Mouse (Mus musculus) neural tube, embryonic 15.5 days (tissue): ENCODE data around the gene Ank3. TPM values are rescaled to one million over a fixed set of nuclear protein-coding genes. Genes with fewer than 3 reads are reported as not detected.
"Not testable (repeated sequence)": the region's sequence is repeated elsewhere in the genome, so short reads cannot be mapped to it uniquely, and the experiment has no call there.

Source experiments
- ATAC-seq: fragments of 200-750 bp; cut with Nextera tagmentation; 2 replicates; pipeline ENCODE4 v1.8.0; 2017; ENCODE audit warnings: mild to moderate bottlenecking, moderate TSS enrichment, moderate library complexity; ENCODE audit not compliant: low FRiP score
- H3K27ac ChIP-seq: fragments of 300-500 bp; sonication (generic); replicated peaks from 2 replicates; pipeline ENCODE4 v1.5.1; 2015; ENCODE audit warnings: mild to moderate bottlenecking, inconsistent platforms
- H3K27me3 ChIP-seq: fragments of 300-500 bp; sonication (generic); replicated peaks from 2 replicates; pipeline ENCODE4 v1.6.1; 2015; ENCODE audit warnings: inconsistent platforms
- H3K36me3 ChIP-seq: fragments of 300-500 bp; sonication (generic); 2 replicates; pipeline ENCODE4 v1.6.1; 2015; ENCODE audit warnings: inconsistent platforms
- H3K4me1 ChIP-seq: fragments of 300-500 bp; sonication (generic); 2 replicates; pipeline ENCODE4 v1.6.1; 2015; ENCODE audit warnings: inconsistent platforms
- H3K4me2 ChIP-seq: fragments of 300-500 bp; sonication (generic); 2 replicates; pipeline ENCODE4 v1.6.1; 2015; ENCODE audit warnings: inconsistent platforms, mild to moderate bottlenecking, moderate library complexity
- H3K4me3 ChIP-seq: fragments of 300-500 bp; sonication (generic); replicated peaks from 2 replicates; pipeline ENCODE4 v1.5.1; 2015; ENCODE audit warnings: mild to moderate bottlenecking, inconsistent platforms
- H3K9ac ChIP-seq: fragments of 300-500 bp; sonication (generic); replicated peaks from 2 replicates; pipeline ENCODE4 v1.6.1; 2015; ENCODE audit warnings: mild to moderate bottlenecking, inconsistent platforms
- H3K9me3 ChIP-seq: fragments of 300-500 bp; sonication (generic); replicated peaks from 2 replicates; pipeline ENCODE4 v1.6.1; 2016; ENCODE audit warnings: inconsistent platforms
- WGBS: fragments of 180-500 bp; shearing (Covaris S2); methylation state at CpG from one replicate; pipeline ENCODE4 v1.1.7; 2015; ENCODE audit warnings: mixed read lengths; 5-methylcytosine and 5-hydroxymethylcytosine counted together
- polyA plus RNA-seq: library from polyadenylated mRNA; unstranded; fragments of >200 nt; fragmentation: Nextera tagmentation; extraction: Ambion mirVana; gene quantifications from 2 replicates; pipeline ENCODE4 v1.2.1, GENCODE M21; 2015

Ank3 gene
- 84.8 and 89.5 TPM in 2 replicates for polyA plus RNA-seq

GRCm38 (mm10) chr10:69398763-69399590 is at the start of gene Ank3:
TSS of gene Ank3 (plus strand) at chr10:69398773.
- H3K4me3 ChIP-seq = peak within 1 kb of the TSS; percentile 63
- no peaks in the 10 kb centered on the region for H3K36me3 ChIP-seq
- H3K27ac ChIP-seq = no peak within 1 kb of the TSS
- H3K4me2 ChIP-seq = peak within 1 kb of the TSS; percentile 100
- 2% methylated on average over 73 of the region's 77 CpGs for WGBS
- H3K9me3 ChIP-seq = no peaks in the 10 kb centered on the region
- H3K27me3 ChIP-seq = peaks cover 49% of the 10 kb centered on the region
- peak; percentile 72; the same call in 1 of the 2 replicates for ATAC-seq
- H3K4me1 ChIP-seq = peaks cover 27% of the 10 kb centered on the region
- peak within 1 kb of the TSS; percentile 43 for H3K9ac ChIP-seq

- Histone ChIP-seq H3K4me3 (peak overlapping the region; percentile 59), H3K4me1 (peaks cover 19% of the 10 kb centered on the region), H3K27ac (no peak overlapping the region), H3K4me2 (peak overlapping the region; percentile 98), H3K36me3 (no peaks in the 10 kb centered on the region), H3K9ac (no peak overlapping the region), H3K9me3 (no peaks in the 10 kb centered on the region), H3K27me3 (no peaks in the 10 kb centered on the region)
- no peak for ATAC-seq
- whole genome bisulfite sequencing = 31% methylated on average over 12 of the region's 12 CpGs
Measured at GRCm38 (mm10) chr10:69351071-69351841, 47.3 kb upstream of the Ank3 start.

- peak overlapping the region; percentile 59 for H3K4me3 ChIP-seq
- H3K4me1 ChIP-seq = peaks cover 19% of the 10 kb centered on the region
- no peaks in the 10 kb centered on the region for H3K36me3 ChIP-seq
- no peaks in the 10 kb centered on the region for H3K9me3 ChIP-seq
- H3K27me3 ChIP-seq = no peaks in the 10 kb centered on the region
- peak overlapping the region; percentile 50 for H3K9ac ChIP-seq
- H3K4me2 ChIP-seq = peak overlapping the region; percentile 98
- WGBS = under 1% methylated on average over 11 of the region's 11 CpGs
- peak overlapping the region; percentile 63 for H3K27ac ChIP-seq
- ATAC-seq = no peak
Measured at GRCm38 (mm10) chr10:69351842-69352211, 46.7 kb upstream of the Ank3 start.

- peak; percentile 97 for ATAC-seq
- no peaks in the 10 kb centered on the region for H3K9me3 ChIP-seq
- WGBS = under 1% methylated on average over 50 of the region's 51 CpGs
- H3K27me3 ChIP-seq = no peaks in the 10 kb centered on the region
- peak within 1 kb of the TSS; percentile 59 for H3K4me3 ChIP-seq
- H3K9ac ChIP-seq = peak within 1 kb of the TSS; percentile 50
- H3K27ac ChIP-seq = peak within 1 kb of the TSS; percentile 63
- H3K36me3 ChIP-seq = no peaks in the 10 kb centered on the region
- H3K4me2 ChIP-seq = peak within 1 kb of the TSS; percentile 98
- peaks cover 19% of the 10 kb centered on the region for H3K4me1 ChIP-seq
Measured at GRCm38 (mm10) chr10:69352212-69353085, 46.1 kb upstream of the Ank3 start, which contains the start of gene Cdk1. TSS of gene Cdk1 (minus strand) at chr10:69352938.

- WGBS = 38% methylated on average over 5 of the region's 5 CpGs
- Histone ChIP-seq H3K4me2 (peak overlapping the region; percentile 98), H3K4me3 (peak overlapping the region; percentile 59), H3K4me1 (peaks cover 19% of the 10 kb centered on the region)
- H3K36me3 ChIP-seq, ATAC-seq, H3K27me3 ChIP-seq, H3K27ac ChIP-seq, H3K9me3 ChIP-seq, H3K9ac ChIP-seq: not testable (repeated sequence)
Measured at GRCm38 (mm10) chr10:69353086-69353479, 45.5 kb upstream of the Ank3 start.

GRCm38 (mm10) chr10:69359666-69360065 is 38.9 kb upstream of the Ank3 start:
- H3K9me3 ChIP-seq = no peaks in the 10 kb centered on the region
- no peaks in the 10 kb centered on the region for H3K4me1 ChIP-seq
- H3K27ac ChIP-seq = no peak overlapping the region
- H3K27me3 ChIP-seq = no peaks in the 10 kb centered on the region
- no peak overlapping the region for H3K4me2 ChIP-seq
- no peaks in the 10 kb centered on the region for H3K36me3 ChIP-seq
- no peak overlapping the region for H3K4me3 ChIP-seq
- WGBS = 83% methylated on average over 1 of the region's 1 CpGs
- no peak overlapping the region for H3K9ac ChIP-seq
- no peak for ATAC-seq

GRCm38 (mm10) chr10:69366208-69366607 is 32.4 kb upstream of the Ank3 start:
- no peak for ATAC-seq
- WGBS = 83% methylated on average over 11 of the region's 11 CpGs
- no peaks in the 10 kb centered on the region for H3K27me3 ChIP-seq
- no peaks in the 10 kb centered on the region for H3K4me1 ChIP-seq
- H3K36me3 ChIP-seq = no peaks in the 10 kb centered on the region
- H3K27ac ChIP-seq = no peak overlapping the region
- no peak overlapping the region for H3K9ac ChIP-seq
- no peaks in the 10 kb centered on the region for H3K9me3 ChIP-seq
- no peak overlapping the region for H3K4me3 ChIP-seq
- H3K4me2 ChIP-seq = no peak overlapping the region

- no peak overlapping the region for H3K4me3 ChIP-seq
- no peak for ATAC-seq
- no peaks in the 10 kb centered on the region for H3K36me3 ChIP-seq
- H3K27me3 ChIP-seq = no peaks in the 10 kb centered on the region
- no peak overlapping the region for H3K27ac ChIP-seq
- no peak overlapping the region for H3K9ac ChIP-seq
- no peaks in the 10 kb centered on the region for H3K9me3 ChIP-seq
- H3K4me1 ChIP-seq = no peaks in the 10 kb centered on the region
- H3K4me2 ChIP-seq = no peak overlapping the region
- 84% methylated on average over 13 of the region's 13 CpGs for WGBS
Measured at GRCm38 (mm10) chr10:69366877-69367387, 31.6 kb upstream of the Ank3 start.

GRCm38 (mm10) chr10:69369321-69369720 is 29.3 kb upstream of the Ank3 start:
- Histone ChIP-seq H3K4me1 (no peaks in the 10 kb centered on the region), H3K27me3 (no peaks in the 10 kb centered on the region), H3K27ac (no peak overlapping the region), H3K9ac (no peak overlapping the region), H3K4me2 (no peak overlapping the region), H3K9me3 (no peaks in the 10 kb centered on the region), H3K4me3 (no peak overlapping the region), H3K36me3 (no peaks in the 10 kb centered on the region)
- WGBS = 82% methylated on average over 6 of the region's 6 CpGs
- no peak for ATAC-seq

GRCm38 (mm10) chr10:69371441-69371840 is 27.1 kb upstream of the Ank3 start:
- no peak overlapping the region for H3K9ac ChIP-seq
- H3K4me1 ChIP-seq = no peaks in the 10 kb centered on the region
- no peak overlapping the region for H3K4me3 ChIP-seq
- H3K27me3 ChIP-seq = no peaks in the 10 kb centered on the region
- 19% methylated on average over 10 of the region's 10 CpGs for WGBS
- H3K9me3 ChIP-seq = no peaks in the 10 kb centered on the region
- no peaks in the 10 kb centered on the region for H3K36me3 ChIP-seq
- no peak for ATAC-seq
- H3K4me2 ChIP-seq = no peak overlapping the region
- H3K27ac ChIP-seq = no peak overlapping the region

GRCm38 (mm10) chr10:69372061-69372460 is 26.5 kb upstream of the Ank3 start:
- no peaks in the 10 kb centered on the region for H3K4me1 ChIP-seq
- no peak for ATAC-seq
- no peak overlapping the region for H3K4me2 ChIP-seq
- no peak overlapping the region for H3K4me3 ChIP-seq
- H3K36me3 ChIP-seq = no peaks in the 10 kb centered on the region
- no peak overlapping the region for H3K9ac ChIP-seq
- no peaks in the 10 kb centered on the region for H3K27me3 ChIP-seq
- WGBS = 75% methylated on average over 14 of the region's 14 CpGs
- no peaks in the 10 kb centered on the region for H3K9me3 ChIP-seq
- no peak overlapping the region for H3K27ac ChIP-seq
